Mouse (Mus musculus) thymus, postnatal 10 days (tissue): Measurements from ENCODE around the gene Ank3.

Experiments
- DNase-seq, 2 experiments: peaks; one replicate each; pipeline ENCODE4 v3.0.0; 2021; ENCODE audit warnings: low spot score in 2 of 2

The Ank3 gene

GRCm38 (mm10) chr10:69573746-69574145, 175.2 kb downstream of the Ank3 start:
- no peak for DNase-seq

GRCm38 (mm10) chr10:69574190-69574663, 175.7 kb downstream of the Ank3 start:
- DNase-seq: no peak

GRCm38 (mm10) chr10:69574894-69575293, 176.3 kb downstream of the Ank3 start:
- DNase-seq: no peak

- DNase-seq: no peak
These were observed 176.9 kb downstream of the Ank3 start for GRCm38 (mm10) chr10:69575451-69575850.

GRCm38 (mm10) chr10:69576264-69576663, 177.7 kb downstream of the Ank3 start:
- no peak for DNase-seq

GRCm38 (mm10) chr10:69577061-69577728, 178.6 kb downstream of the Ank3 start:
- DNase-seq: no peak

- DNase-seq: no peak
These were observed 179.1 kb downstream of the Ank3 start for GRCm38 (mm10) chr10:69577729-69578061.

GRCm38 (mm10) chr10:69579585-69579984, 181.0 kb downstream of the Ank3 start:
- DNase-seq: no peak

GRCm38 (mm10) chr10:69581525-69581924, 183.0 kb downstream of the Ank3 start:
- no peak for DNase-seq

- no peak for DNase-seq
These were observed 185.4 kb downstream of the Ank3 start for GRCm38 (mm10) chr10:69583874-69584481.

GRCm38 (mm10) chr10:69584566-69584965, 186.0 kb downstream of the Ank3 start:
- DNase-seq: no peak

- DNase-seq: no peak
These were observed 186.7 kb downstream of the Ank3 start for GRCm38 (mm10) chr10:69585271-69585670.

- DNase-seq: no peak
These were observed 195.9 kb downstream of the Ank3 start for GRCm38 (mm10) chr10:69594186-69595131.

- DNase-seq: no peak
These were observed 196.9 kb downstream of the Ank3 start for GRCm38 (mm10) chr10:69595487-69595886.

GRCm38 (mm10) chr10:69601471-69601870, 202.9 kb downstream of the Ank3 start:
- no peak for DNase-seq

GRCm38 (mm10) chr10:69602711-69603110, 204.1 kb downstream of the Ank3 start:
- no peak for DNase-seq

GRCm38 (mm10) chr10:69604609-69605008, 206.0 kb downstream of the Ank3 start:
- no peak for DNase-seq

- no peak for DNase-seq
These were observed 206.6 kb downstream of the Ank3 start for GRCm38 (mm10) chr10:69605211-69605610.

- DNase-seq: no peak
These were observed 209.1 kb downstream of the Ank3 start for GRCm38 (mm10) chr10:69607611-69608119.

- DNase-seq: no peak
These were observed 212.7 kb downstream of the Ank3 start for GRCm38 (mm10) chr10:69611314-69611713.

- no peak for DNase-seq
These were observed 213.3 kb downstream of the Ank3 start for GRCm38 (mm10) chr10:69611839-69612340.

GRCm38 (mm10) chr10:69616953-69617352, 218.4 kb downstream of the Ank3 start:
- no peak for DNase-seq
